Mouse (Mus musculus) monocyte, adult 5-6 weeks (primary cell): ENCODE measurements around the gene Dnaic2. TPM values are rescaled to one million over a fixed set of nuclear protein-coding genes. Genes with fewer than 3 reads are reported as not detected.

ENCODE experiments used
- ATAC-seq: fragments of 153-309, 156-312 bp; replicated peaks from 2 replicates; pipeline ENCODE4 v1.8.0; 2017; ENCODE audit warnings: mild to moderate bottlenecking; ENCODE audit not compliant: low TSS enrichment, insufficient number of reproducible peaks, severe bottlenecking, poor library complexity, low FRiP score
- total RNA-seq: library from RNA; stranded (forward); fragments of 200-1000, 200-491, 200-594 nt; gene quantifications from 3 replicates; pipeline ENCODE4 v1.2.3, GENCODE M21; 2017

Gene Dnaic2
- total RNA-seq: not detected in 3 replicates

- 0 out of 2 replicates have a peak, but pooled peaks have one; percentile 38 for ATAC-seq
Measured at GRCm38 (mm10) chr11:114726965-114727825, at the start of gene Dnaic2. Gene Dnaic2 (plus strand): TSS chr11:114727408.

DNA sequence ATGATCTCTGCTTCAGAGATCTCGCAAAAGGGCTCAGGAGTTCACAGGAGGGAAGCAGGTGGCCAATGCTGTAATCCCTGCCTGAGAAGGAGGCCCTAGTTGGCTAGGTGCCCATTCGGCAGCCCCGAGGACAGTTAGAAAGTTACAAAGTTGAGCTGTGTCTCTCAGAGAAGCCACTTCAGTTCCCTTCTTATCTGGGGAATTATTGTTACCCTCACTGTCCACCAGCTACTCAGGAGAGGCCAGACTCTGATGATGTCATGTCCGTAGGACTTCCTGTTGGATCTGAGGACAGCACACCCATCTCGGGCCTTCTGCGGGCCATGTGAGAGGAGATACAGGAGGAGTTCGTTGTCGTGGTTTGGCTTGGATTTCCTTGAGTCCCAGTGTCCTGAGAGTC lies 47.6 kb upstream of the Dnaic2 start:
- ATAC-seq: no peak

DNA sequence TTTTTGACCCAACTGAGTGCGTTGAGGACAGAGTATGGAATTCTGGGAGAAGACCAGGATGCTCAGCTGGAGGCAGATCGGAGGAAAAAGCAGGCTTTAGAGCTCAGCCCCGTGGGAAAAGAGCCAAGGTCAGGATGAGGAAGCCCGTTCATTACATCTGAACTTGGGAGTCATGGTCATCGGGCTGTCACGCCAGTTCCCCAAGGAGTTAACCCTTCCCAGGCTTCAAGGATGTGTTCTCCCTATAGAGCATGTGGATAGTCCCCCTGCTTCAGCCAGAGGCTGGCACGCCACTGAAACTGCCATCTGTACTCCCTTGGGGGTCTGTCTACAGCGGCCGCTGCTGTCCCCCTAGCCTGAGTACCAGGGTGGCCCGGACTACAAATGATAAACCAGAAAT lies 46.9 kb upstream of the Dnaic2 start:
- ATAC-seq: no peak

DNA sequence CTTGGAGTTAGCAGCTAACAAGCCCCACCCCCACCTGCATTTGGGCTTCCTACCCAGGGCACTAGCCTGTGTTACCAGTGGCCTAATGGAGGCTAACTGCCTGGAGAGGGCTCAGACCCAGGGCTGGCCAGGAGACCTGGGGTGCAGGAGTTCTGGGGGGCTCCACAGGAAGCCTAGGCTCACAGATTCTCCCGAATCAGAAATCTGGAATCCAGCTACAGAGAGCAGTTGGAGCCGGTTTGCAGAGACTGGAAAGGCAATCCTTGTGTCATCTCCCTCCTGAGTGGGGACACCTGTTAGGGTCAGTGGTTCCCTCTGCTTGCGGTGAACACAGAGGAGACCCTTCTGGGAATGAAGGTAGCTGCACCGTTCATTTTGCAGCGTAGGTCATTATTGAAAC lies 46.2 kb upstream of the Dnaic2 start:
- no peak for ATAC-seq

DNA sequence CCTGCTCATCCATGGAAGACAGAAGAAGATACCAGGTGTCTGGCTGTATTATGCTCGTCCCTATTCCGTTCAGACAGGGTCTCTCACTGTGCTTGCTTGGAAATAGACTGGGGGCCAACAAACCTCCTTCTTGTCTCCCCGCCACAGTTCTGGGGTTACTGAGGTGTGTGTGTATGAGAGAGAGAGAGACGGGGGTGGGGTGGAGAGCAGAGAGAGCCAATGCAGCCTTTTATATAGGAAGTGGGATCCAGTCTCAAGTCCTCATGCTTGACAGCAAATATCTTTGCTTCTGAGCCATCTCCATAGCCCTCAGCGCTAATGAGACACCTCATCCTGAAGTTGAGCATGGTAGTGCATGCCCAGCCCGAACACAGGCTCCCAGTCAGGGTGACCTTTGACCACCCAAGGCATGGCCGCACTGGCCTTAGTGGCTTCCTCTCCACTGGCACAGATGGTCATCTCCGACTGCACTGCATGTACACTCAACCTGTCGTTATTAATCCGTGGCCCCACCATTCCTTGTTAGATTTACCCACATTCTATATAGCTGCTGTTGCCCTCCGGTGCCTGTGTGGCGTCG lies 44.8 kb upstream of the Dnaic2 start:
- no peak for ATAC-seq

DNA sequence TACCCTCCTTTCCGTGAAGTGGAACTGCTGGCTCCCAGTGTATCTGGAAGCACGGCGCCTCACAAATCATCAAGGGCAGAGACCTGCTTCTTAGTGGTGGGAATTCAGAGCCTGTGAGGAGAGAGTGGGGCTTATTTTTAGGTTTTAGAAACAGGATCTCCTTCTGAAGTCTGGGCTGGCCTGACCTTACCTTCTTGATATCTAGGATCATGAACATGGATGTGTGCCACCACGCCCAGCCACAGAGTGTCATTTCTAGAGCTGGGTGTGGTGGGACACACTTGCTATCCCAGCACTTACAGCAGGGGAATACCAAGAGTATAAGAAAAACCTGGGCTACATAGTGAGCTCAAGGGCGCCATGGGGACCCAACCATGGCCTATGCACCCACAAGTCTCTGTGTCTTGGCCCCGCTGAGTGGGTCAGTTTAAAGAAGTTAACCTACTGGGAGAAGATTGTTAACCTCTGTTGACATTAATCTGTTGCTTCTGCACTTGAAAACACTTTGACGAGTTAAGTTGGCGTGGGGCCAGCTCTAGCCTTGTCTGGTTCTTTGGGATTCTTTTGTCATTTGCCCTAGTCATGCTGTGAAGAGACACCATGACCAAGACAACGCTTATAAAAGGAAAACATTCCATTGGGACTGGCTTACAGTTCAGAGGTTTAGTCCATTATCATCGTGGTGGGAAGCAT lies 44.0 kb upstream of the Dnaic2 start:
- no peak for ATAC-seq

- no peak for ATAC-seq
Measured at GRCm38 (mm10) chr11:114683722-114684621, 43.2 kb upstream of the Dnaic2 start.

DNA sequence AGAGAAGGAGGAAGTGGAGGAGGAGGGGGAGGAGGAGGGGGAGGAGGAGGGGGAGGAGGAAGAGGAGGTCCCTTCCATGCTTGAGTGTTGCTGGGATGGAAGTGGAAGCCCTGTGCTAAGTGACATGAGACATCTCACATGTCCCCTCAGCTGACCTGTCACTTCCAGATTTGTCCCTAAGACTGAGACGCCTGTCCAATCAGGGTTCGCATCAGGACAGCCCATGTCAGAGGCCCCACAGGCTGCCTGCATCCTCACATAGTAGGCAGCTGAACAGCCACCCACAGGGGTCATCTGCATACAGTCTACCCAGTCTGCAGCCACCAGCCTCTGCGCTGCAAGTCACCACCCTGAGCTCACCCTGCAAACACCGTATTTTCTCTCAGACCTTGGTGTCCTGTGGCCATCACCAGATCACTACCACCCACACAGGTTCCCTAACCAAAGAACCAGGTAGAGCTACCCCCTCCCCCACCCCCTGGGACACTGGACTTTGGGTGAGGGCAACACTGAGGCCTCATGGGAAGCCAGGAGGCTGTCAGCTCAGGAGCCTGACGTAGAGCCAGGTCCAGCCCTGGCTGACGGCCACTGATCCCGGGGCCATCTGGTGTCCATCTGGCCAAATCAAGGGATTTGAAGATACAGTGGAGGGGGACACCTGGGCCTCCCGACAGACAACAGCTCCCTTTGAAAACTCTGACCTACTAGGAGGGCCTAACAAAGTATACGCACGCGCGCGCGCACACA lies 42.4 kb upstream of the Dnaic2 start:
- no peak for ATAC-seq

DNA sequence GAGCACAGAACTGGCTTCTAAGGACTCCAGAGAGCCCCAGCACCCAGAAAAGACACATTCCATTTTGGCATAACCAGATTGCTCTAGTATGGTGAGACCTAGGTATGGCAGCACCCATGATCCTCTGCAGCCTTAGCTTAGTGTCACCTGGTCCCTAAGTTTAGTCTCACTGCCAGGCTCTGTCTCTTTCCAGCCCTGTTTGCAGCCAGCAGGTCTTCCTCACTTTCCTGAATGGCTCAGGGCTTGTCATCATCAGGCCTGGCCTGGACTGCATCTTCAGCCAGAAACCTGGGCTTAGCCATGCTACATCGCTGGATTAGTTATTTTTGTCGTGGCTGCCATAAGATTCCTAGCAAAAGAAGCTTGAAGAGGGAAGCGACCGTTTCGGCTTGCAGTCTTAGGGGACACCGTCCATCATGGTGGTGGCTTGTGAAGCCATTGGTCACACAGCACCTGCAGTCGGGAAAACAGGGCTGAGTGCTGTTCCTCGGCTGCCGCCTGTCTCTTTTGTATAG lies 41.6 kb upstream of the Dnaic2 start:
- no peak for ATAC-seq

DNA sequence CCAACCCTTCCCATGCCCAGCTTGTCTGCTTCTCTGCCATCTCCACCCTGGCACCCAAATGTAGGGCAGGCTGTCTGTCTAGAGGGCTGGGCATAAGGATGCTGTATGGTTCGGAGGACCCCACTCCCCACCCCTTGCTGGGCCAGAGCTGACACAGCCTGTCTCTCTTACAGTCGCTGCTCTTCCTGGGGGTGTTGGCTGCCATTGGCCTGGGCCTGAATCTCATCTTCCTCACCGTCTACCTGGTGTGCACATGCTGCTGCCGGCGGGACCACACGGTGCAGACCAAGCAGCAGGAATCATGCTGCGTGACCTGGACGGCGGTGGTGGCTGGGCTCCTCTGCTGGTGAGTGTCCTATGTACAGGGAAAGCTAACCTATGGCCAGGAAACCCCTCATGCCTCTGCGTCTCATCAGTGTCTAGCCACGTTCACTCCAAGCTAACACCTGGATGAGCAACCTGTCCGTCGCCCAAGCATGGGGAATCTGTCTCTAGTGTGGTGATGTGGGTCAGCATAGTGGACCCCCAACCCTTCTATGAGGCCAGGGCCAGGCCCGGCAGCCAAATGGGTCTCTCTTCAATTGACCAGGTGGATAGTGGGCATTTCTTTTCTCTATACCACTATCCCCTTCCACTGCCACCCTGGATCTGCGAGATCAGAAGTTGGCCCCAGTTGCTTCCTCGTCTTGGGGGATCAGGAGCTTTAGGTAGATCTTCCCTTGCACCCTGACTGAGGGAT lies 40.8 kb upstream of the Dnaic2 start:
- ATAC-seq: no peak

GRCm38 (mm10) chr11:114687574-114688188 lies 39.5 kb upstream of the Dnaic2 start:
- no peak for ATAC-seq

GRCm38 (mm10) chr11:114688729-114689128 lies 38.5 kb upstream of the Dnaic2 start:
- no peak for ATAC-seq

- no peak for ATAC-seq
Measured at GRCm38 (mm10) chr11:114690192-114690591, 37.0 kb upstream of the Dnaic2 start.

- ATAC-seq: no peak
Measured at GRCm38 (mm10) chr11:114691454-114692182, 35.6 kb upstream of the Dnaic2 start.

- ATAC-seq: no peak
Measured at GRCm38 (mm10) chr11:114692601-114693000, 34.6 kb upstream of the Dnaic2 start.

DNA sequence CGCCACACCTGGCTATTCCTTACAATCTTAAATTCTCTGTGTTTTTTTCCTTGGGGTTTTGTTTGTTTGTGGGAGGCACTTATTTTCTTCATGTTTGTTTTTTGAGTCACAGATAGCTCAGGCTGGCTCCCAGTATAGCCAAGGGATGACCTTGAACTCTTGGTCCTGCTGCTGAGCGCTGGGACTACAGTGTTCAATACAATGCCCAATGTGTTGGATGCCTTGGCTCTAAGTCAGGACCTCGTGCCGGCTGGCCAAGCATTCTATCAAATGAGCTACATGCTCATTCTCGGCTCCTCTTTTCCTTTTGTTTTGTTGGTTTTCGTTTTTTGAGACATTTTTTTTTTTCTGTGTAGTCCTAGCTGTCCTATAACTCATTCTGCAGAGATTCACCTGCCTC lies 33.8 kb upstream of the Dnaic2 start:
- ATAC-seq: no peak
